Mouse (Mus musculus) gonadal fat pad, adult 2 months (tissue): ENCODE data around the gene Ranbp3l. TPM values are rescaled to one million over a fixed set of nuclear protein-coding genes. Genes with fewer than 3 reads are reported as not detected.
"Not testable (repeated sequence)": the region's sequence is repeated elsewhere in the genome, so short reads cannot be mapped to it uniquely, and the experiment has no call there.

ENCODE experiments used
- DNase-seq: peaks from one replicate; pipeline ENCODE4 v3.0.0-alpha.2; 2012; ENCODE audit warnings: low read depth
- polyA plus RNA-seq: library from polyadenylated mRNA; depleted of rRNA; stranded (reverse); fragments of >200 nt; gene quantifications from 2 replicates; pipeline ENCODE4 v1.2.3, GENCODE M21; 2012; rRNA removed

The Ranbp3l gene
- polyA plus RNA-seq = 0.81 and 1.5 TPM in 2 replicates

GRCm38 (mm10) chr15:8967573-8968228 is at the start of gene Ranbp3l:
Gene Ranbp3l (plus strand): TSS chr15:8967949.
- DNase-seq = no peak

- DNase-seq = no peak
Measured at GRCm38 (mm10) chr15:8930061-8930460, 37.7 kb upstream of the Ranbp3l start.

GRCm38 (mm10) chr15:8936911-8937310 is 30.8 kb upstream of the Ranbp3l start:
- DNase-seq = no peak

- DNase-seq = no peak
Measured at GRCm38 (mm10) chr15:8940861-8941260, 26.9 kb upstream of the Ranbp3l start.

GRCm38 (mm10) chr15:8950856-8951255 is 16.9 kb upstream of the Ranbp3l start:
- no peak for DNase-seq

GRCm38 (mm10) chr15:8963323-8963722 is 4.4 kb upstream of the Ranbp3l start:
- DNase-seq = no peak

- DNase-seq = no peak
Measured at GRCm38 (mm10) chr15:8968229-8968595, 463 bp downstream of the Ranbp3l start.

- no peak for DNase-seq
Measured at GRCm38 (mm10) chr15:8969061-8969635, 1.4 kb downstream of the Ranbp3l start.

GRCm38 (mm10) chr15:8991211-8991610 is 23.5 kb downstream of the Ranbp3l start:
- no peak for DNase-seq

- DNase-seq = no peak
Measured at GRCm38 (mm10) chr15:8991859-8992838, 24.4 kb downstream of the Ranbp3l start.

GRCm38 (mm10) chr15:8994608-8995277 is 27.0 kb downstream of the Ranbp3l start:
- DNase-seq = no peak

GRCm38 (mm10) chr15:8995490-8995889 is 27.7 kb downstream of the Ranbp3l start:
- no peak for DNase-seq

- no peak for DNase-seq
Measured at GRCm38 (mm10) chr15:9002762-9003161, 35.0 kb downstream of the Ranbp3l start.

GRCm38 (mm10) chr15:9009196-9009595 is 41.4 kb downstream of the Ranbp3l start:
- DNase-seq = no peak

GRCm38 (mm10) chr15:9014541-9014940 is 46.8 kb downstream of the Ranbp3l start:
- no peak for DNase-seq

GRCm38 (mm10) chr15:9015496-9015895 is 47.7 kb downstream of the Ranbp3l start:
- DNase-seq = not testable (repeated sequence)

GRCm38 (mm10) chr15:9055704-9056103 is 88.0 kb downstream of the Ranbp3l start:
- DNase-seq = no peak

- DNase-seq = no peak
Measured at GRCm38 (mm10) chr15:9059856-9060255, 92.1 kb downstream of the Ranbp3l start.

- no peak for DNase-seq
Measured at GRCm38 (mm10) chr15:9061150-9061882, 93.6 kb downstream of the Ranbp3l start.

- no peak for DNase-seq
Measured at GRCm38 (mm10) chr15:9068881-9069280, 101.1 kb downstream of the Ranbp3l start.

- no peak for DNase-seq
Measured at GRCm38 (mm10) chr15:9070353-9070752, 102.6 kb downstream of the Ranbp3l start.
